Mouse (Mus musculus) C2C12 (cell line): ENCODE results near the gene Lyrm4.

Experiments used
- CEBPB ChIP-seq: IDR thresholded peaks from one replicate; pipeline ENCODE4 v1.6.1; 2011; ENCODE audit warnings: low read depth, mild to moderate bottlenecking, control low read depth, moderate library complexity
- CTCF ChIP-seq: IDR thresholded peaks from one replicate; pipeline ENCODE4 v1.5.1; 2011; ENCODE audit not compliant: control insufficient read depth, insufficient read depth, insufficient read length
- MAX ChIP-seq: IDR thresholded peaks from one replicate; pipeline ENCODE4 v1.6.1; 2011; ENCODE audit warnings: mild to moderate bottlenecking, control low read depth
- MYOD1 ChIP-seq: IDR thresholded peaks from one replicate; pipeline ENCODE4 v1.6.1; 2011; ENCODE audit warnings: low read depth; ENCODE audit not compliant: control insufficient read depth, insufficient read length
- MYOG ChIP-seq: IDR thresholded peaks from one replicate; pipeline ENCODE4 v1.6.1; 2011; ENCODE audit not compliant: control insufficient read depth, insufficient read length; ENCODE audit errors: extremely low read depth

DNA sequence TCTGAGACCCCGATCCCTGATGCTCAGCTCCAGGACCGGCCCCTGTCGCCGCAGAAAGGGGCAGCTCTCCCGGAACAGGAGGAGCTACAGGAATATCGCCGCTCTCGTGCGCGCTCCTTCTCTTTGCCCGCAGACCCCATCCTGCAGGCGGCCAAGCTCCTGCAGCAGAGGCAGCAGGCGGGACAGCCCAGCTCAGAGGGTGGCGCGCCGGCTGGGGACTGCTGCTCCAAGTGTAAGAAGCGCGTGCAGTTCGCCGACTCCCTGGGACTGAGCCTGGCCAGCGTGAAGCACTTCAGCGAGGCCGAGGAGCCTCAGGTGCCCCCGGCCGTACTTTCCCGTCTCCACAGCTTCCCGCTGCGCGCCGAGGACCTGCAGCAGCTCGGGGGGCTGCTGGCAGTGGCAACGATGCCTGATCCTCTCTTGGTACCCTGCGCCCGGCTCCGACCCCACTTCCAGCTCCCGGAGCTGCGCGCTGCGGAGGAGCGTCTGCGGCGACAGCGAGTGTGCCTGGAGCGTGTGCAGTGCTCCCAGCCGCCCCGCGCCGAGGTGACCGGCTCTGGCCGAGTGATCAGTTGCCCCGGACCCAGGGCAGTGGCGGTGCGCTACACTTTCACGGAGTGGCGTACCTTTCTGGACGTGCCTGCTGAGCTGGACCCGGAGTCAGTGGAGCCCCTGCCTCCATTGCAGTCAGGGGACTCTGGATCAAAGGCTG is 148.5 kb downstream of the Lyrm4 start:
- TF ChIP-seq MYOD1 (no peak), CEBPB (no peak), CTCF (no peak), MAX (no peak), MYOG (no peak)
